Mouse (Mus musculus): ENCODE measurements at regions not wholly inside any gene's neighbourhood (a gene's known extent, or its start where the extent isn't known, plus 50 kb on each side); places are given as distances from the start of the nearest gene placed in this dataset.
A peak's percentile ranks its signal among the peaks of the same experiment; 100 is the strongest.

DNA sequence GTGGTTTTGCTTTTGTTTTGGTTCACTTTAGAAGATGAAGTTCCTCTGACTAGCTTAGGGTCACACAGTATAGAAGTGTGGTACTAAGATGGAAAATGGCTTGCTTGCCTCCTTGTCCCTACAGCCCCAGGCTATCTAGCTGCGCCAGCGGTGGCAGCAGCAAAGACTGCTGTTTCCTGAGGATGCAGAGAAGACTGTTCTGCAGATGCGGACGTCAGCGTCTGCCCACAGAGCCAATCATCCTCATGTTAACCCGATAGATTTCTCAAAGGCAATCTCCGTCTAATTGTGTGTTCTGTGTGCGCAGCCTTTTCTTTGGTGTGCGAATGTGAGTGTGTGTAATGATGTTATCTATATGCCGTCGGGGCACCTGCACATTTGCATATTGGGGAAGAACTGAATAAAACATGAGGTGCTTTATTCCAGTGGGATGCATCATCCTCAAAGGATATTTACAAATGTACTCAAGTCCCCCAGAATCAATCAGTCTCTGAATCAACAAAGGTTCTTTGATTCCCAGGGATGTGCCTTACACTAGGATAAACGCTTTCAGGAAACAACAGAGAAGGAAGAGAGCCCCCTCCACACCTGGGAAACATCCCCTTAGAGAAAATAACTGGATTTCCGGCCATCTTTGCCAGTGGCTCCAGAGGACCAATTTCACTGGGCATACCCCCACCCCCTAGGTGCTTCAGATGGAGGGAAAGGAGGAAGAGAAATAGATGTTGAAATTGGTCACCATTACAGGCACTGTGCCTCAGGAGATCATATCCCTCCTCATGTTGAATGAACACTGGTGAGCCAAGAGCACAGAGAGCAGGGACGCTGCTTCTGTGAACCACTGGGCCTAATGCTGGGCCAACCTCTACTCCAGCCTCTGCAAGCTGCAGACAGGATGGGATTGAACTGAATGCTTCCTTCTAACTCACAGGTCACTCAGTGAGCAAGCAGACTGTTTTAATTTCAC lies 409.7 kb upstream of the Plxna2 start:
- DNase-seq (ENCODE audit: low spot score), result no peak
- H3K27ac ChIP-seq, result peak overlapping the region; percentile 66
- no peaks in the 10 kb centered on the region for H3K9me3 ChIP-seq
- 45% methylated on average over 14 of the region's 14 CpGs for WGBS
- H3K4me1 ChIP-seq (replicated peaks), result peaks cover 10% of the 10 kb centered on the region
- 0 out of 2 replicates have a peak overlapping the region, but pooled peaks have one; percentile 1 for H3K4me3 ChIP-seq
- H3K36me3 ChIP-seq, result no peaks in the 10 kb centered on the region
- H3K27me3 ChIP-seq (ENCODE audit: insufficient read depth, poor library complexity, severe bottlenecking), result no peaks in the 10 kb centered on the region

GRCm38 (mm10) chr1:194197516-194197915 lies 420.5 kb upstream of the Plxna2 start:
- Histone ChIP-seq H3K27ac (no peak overlapping the region), H3K27me3 (ENCODE audit: insufficient read depth, poor library complexity, severe bottlenecking) (no peaks in the 10 kb centered on the region), H3K9me3 (no peaks in the 10 kb centered on the region), H3K4me1 (replicated peaks) (0 out of 2 replicates have a peak, but pooled peaks cover 5% of the 10 kb centered on the region), H3K4me3 (no peak overlapping the region), H3K36me3 (no peaks in the 10 kb centered on the region)
- peak; percentile 3 for DNase-seq (ENCODE audit: low spot score)
- 60% methylated on average over 2 of the region's 2 CpGs for WGBS

GRCm38 (mm10) chr1:194182293-194182692 lies 435.7 kb upstream of the Plxna2 start:
- Histone ChIP-seq H3K27me3 (ENCODE audit: insufficient read depth, poor library complexity, severe bottlenecking) (no peaks in the 10 kb centered on the region), H3K36me3 (no peaks in the 10 kb centered on the region), H3K4me1 (replicated peaks) (no peaks in the 10 kb centered on the region), H3K27ac (no peak overlapping the region), H3K9me3 (no peaks in the 10 kb centered on the region), H3K4me3 (no peak overlapping the region)
- 91% methylated on average over 2 of the region's 2 CpGs for whole genome bisulfite sequencing
- no peak for DNase-seq (ENCODE audit: low spot score)

GRCm38 (mm10) chr1:194161469-194161868 lies 456.5 kb upstream of the Plxna2 start:
- no peak overlapping the region; the same call in 1 of the 2 replicates for H3K27ac ChIP-seq
- DNase-seq (ENCODE audit: low spot score), result no peak
- H3K36me3 ChIP-seq, result no peaks in the 10 kb centered on the region

GRCm38 (mm10) chr1:194160761-194161461 lies 457.1 kb upstream of the Plxna2 start:
- H3K36me3 ChIP-seq, result no peaks in the 10 kb centered on the region
- peak; percentile 21 for DNase-seq (ENCODE audit: low spot score)

More at GRCm38 (mm10) chr1:194161469-194161868, 456.5 kb upstream of the Plxna2 start:
- Histone ChIP-seq H3K27me3 (ENCODE audit: insufficient read depth, poor library complexity, severe bottlenecking) (no peaks in the 10 kb centered on the region), H3K9me3 (no peaks in the 10 kb centered on the region), H3K4me3 (no peak overlapping the region), H3K4me1 (replicated peaks) (peaks cover 11% of the 10 kb centered on the region)
- WGBS, result 75% methylated on average over 4 of the region's 4 CpGs

DNA sequence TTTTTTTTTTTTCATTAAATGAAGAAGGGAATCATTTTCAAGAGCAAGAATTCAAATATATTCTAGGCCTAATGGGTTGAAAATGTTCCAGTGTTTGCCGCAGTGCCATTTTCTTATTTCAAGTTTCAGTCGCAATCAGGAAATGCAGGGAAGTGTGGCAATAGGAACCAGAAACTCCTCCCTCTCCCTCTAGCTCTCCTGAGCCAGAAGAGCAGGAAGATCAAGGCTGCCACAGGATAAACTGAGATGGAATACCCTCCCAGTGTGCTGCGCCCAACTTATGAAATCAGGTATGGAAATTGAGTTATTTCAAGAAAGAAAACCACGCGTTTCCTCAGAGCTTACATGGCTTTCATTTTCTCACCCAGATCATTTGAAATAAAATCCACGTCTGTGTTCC lies 460.8 kb upstream of the Plxna2 start:
- 93% methylated on average over 6 of the region's 6 CpGs for WGBS
- peaks cover 11% of the 10 kb centered on the region for H3K4me1 ChIP-seq (replicated peaks)

More at GRCm38 (mm10) chr1:194160761-194161461, 457.1 kb upstream of the Plxna2 start:
- H3K27me3 ChIP-seq (ENCODE audit: insufficient read depth, poor library complexity, severe bottlenecking), result no peaks in the 10 kb centered on the region
- peaks cover 11% of the 10 kb centered on the region for H3K4me1 ChIP-seq (replicated peaks)
- no peak overlapping the region for H3K4me3 ChIP-seq
- WGBS, result 46% methylated on average over 8 of the region's 8 CpGs
- no peaks in the 10 kb centered on the region for H3K9me3 ChIP-seq
- peak overlapping the region; percentile 71 for H3K27ac ChIP-seq

DNA sequence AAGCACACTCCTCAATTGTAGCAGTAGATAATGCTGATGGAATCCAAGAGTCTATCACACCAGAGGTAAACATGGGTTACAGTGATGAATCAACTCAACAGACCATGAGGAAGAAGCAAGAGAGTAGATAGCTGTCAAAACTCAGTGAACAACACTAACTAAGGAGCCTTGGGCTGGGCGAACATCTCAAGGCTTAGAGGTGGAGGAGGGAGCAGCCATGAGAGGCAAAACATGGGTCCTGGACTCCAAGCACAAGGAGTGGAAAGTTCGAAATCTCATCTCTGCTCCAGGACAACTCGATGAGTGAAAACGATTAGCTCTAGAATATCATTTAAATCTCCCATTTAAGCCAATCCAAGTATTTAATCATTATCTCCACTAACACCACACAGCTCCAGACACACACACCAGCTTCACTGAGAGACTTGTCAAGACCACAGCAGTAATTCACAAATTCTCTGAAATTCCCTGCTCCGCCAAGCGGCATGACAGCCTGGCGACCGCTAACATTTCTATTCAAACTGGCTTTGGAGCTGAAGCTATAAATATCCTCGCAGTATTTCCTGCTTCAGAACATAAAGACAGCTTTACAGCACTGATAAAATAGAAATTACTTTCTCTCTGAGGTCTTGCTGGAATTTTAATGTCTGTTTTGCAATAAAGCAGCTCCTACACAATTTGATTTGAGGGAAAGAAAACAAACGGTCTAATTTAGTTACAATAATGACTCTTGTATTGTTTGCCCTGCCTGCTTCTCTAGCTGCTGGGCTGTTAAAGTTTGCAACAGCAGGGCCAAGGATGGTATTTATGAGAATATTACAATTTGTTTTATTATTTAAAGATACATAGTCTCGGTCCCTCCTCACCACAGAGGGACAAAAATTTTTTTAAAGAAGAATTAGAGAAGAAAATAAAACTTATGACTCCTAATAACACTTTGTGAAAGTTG lies 469.3 kb upstream of the Plxna2 start:
- no peak for DNase-seq (ENCODE audit: low spot score)
- H3K27ac ChIP-seq, result no peak overlapping the region
- WGBS, result 89% methylated on average over 11 of the region's 11 CpGs
- H3K36me3 ChIP-seq, result no peaks in the 10 kb centered on the region
- H3K27me3 ChIP-seq (ENCODE audit: insufficient read depth, poor library complexity, severe bottlenecking), result no peaks in the 10 kb centered on the region
- no peaks in the 10 kb centered on the region for H3K9me3 ChIP-seq
- no peaks in the 10 kb centered on the region for H3K4me1 ChIP-seq (replicated peaks)
- no peak overlapping the region for H3K4me3 ChIP-seq

More for the DNA sequence above, 460.8 kb upstream of the Plxna2 start:
- Histone ChIP-seq H3K27me3 (ENCODE audit: insufficient read depth, poor library complexity, severe bottlenecking) (no peaks in the 10 kb centered on the region), H3K27ac (no peak overlapping the region), H3K4me3 (no peak overlapping the region), H3K9me3 (no peaks in the 10 kb centered on the region), H3K36me3 (no peaks in the 10 kb centered on the region)
- DNase-seq (ENCODE audit: low spot score), result no peak

- Histone ChIP-seq H3K4me3 (no peak overlapping the region), H3K27me3 (ENCODE audit: insufficient read depth, poor library complexity, severe bottlenecking) (no peaks in the 10 kb centered on the region), H3K27ac (no peak overlapping the region), H3K36me3 (no peaks in the 10 kb centered on the region), H3K9me3 (no peaks in the 10 kb centered on the region), H3K4me1 (replicated peaks) (no peaks in the 10 kb centered on the region)
- 83% methylated on average over 4 of the region's 4 CpGs for WGBS
- no peak for DNase-seq (ENCODE audit: low spot score)
Observed at GRCm38 (mm10) chr1:194117631-194118360, 500.2 kb upstream of the Plxna2 start.

DNA sequence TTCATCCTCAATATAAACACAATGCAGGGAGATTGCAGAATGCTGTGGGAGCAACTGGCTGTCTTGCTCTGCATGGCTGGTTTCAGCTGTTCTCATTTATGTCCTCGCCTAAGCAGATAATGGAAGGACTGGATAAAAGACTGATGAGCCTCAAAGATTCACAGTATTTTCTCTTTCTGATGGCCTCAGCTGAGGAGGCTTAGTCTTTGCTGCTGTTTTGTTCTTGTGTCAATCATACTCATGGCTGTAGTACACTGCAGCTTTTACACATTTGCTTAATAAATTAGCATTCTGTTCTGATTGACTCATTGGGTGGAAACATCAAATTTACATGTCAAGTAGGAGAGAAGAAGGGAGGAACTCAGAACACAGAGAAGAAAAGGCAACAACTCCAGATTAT lies 503.6 kb upstream of the Plxna2 start:
- Histone ChIP-seq H3K4me3 (no peak overlapping the region), H3K36me3 (no peaks in the 10 kb centered on the region), H3K27ac (no peak overlapping the region), H3K9me3 (no peaks in the 10 kb centered on the region), H3K27me3 (ENCODE audit: insufficient read depth, poor library complexity, severe bottlenecking) (no peaks in the 10 kb centered on the region), H3K4me1 (replicated peaks) (peaks cover 7% of the 10 kb centered on the region)
- no peak for DNase-seq (ENCODE audit: low spot score)
- WGBS, result 36% methylated on average over 1 of the region's 1 CpGs

DNA sequence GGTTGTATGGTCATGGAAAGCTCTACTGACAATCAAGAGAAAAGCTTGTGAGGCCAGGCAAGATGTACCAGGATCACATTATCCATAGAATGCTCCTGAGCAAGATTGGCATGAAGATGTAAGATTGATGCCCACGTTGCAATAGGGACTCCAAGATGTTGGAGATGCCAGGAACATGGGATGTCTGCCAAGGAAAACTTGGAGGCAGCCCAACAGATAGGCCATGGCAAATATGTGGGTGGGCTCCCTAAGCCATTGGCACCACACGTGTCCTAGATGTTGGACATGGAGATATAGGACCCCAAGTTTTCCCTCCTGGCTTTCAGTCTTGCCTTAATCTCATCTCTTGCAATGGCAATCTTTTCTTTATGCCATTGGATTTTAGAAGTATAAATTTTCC lies 506.1 kb upstream of the Plxna2 start:
- H3K27me3 ChIP-seq (ENCODE audit: insufficient read depth, poor library complexity, severe bottlenecking), result no peaks in the 10 kb centered on the region
- no peak overlapping the region for H3K27ac ChIP-seq
- H3K4me1 ChIP-seq (replicated peaks), result peaks cover 23% of the 10 kb centered on the region
- H3K36me3 ChIP-seq, result no peaks in the 10 kb centered on the region
- no peaks in the 10 kb centered on the region for H3K9me3 ChIP-seq
- 81% methylated on average over 2 of the region's 2 CpGs for WGBS
- H3K4me3 ChIP-seq, result no peak overlapping the region
- DNase-seq (ENCODE audit: low spot score), result no peak

DNA sequence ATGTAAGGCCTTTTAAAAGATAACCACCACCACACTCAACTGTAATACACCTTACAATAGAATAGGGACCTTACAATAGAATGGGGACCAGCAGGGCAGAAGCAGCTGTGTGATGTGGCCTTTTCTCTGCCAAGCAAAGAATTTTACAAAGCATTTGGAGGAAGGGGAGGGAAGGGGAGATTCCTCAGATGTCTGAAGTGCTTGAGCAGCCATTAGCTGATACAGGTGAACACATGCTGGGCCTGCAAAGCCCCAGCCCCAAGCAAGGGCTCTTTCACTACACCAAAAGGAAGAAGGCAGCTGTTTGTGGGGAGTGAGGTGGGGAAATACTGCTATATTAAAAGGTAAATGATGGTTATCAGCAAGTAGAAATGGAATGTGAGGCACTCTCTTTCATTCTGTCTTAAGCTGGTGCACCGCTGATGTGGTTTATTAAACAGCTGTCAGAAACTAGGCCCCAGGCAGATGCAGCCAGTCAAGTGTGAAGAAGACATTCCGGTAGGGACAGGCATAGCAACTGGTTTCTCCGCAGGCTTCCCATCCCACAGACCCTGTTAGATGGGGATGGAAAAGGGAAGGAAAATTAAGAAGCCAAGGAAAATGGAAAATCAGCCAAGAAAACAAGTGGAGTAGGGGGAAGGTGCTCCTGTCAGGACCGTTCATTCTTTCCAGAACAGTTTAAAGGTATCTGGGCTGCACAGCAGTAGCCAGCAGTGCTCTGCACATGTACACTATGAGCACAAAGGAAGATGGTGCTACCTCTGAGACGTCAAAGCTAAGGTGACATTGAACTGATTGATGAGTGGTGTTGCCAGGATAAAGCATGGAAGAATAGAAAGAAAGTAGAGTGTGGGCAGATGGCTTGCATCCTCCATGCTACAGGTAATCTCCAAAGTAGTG lies 508.6 kb upstream of the Plxna2 start:
- H3K4me3 ChIP-seq, result no peak overlapping the region
- peak overlapping the region; percentile 45 for H3K27ac ChIP-seq
- H3K9me3 ChIP-seq, result no peaks in the 10 kb centered on the region
- peaks cover 23% of the 10 kb centered on the region for H3K4me1 ChIP-seq (replicated peaks)
- WGBS, result 39% methylated on average over 5 of the region's 5 CpGs
- H3K27me3 ChIP-seq (ENCODE audit: insufficient read depth, poor library complexity, severe bottlenecking), result peaks cover 8% of the 10 kb centered on the region; the same call in 1 of the 2 replicates
- no peaks in the 10 kb centered on the region for H3K36me3 ChIP-seq
- peak; percentile 20 for DNase-seq (ENCODE audit: low spot score)
